Mouse (Mus musculus): Measurements from ENCODE around the gene Cnpy1. TPM values are rescaled to one million over a fixed set of nuclear protein-coding genes. Genes with fewer than 3 reads are reported as not detected.

The Cnpy1 gene
- polyA plus RNA-seq (2015; fragmentation: Illumina TruSeq; extraction: RNeasy Lipid Tissue Mini Kit (QIAGEN cat#74804); ENCODE audit: insufficient read depth, low replicate concordance) = 0.07 TPM

GRCm38 (mm10) chr5:28245574-28245973, at the start of gene Cnpy1:
Gene Cnpy1, minus strand, starts transcription at chr5:28245806.

GRCm38 (mm10) chr5:28165358-28166255, 80.0 kb downstream of the Cnpy1 start, which contains the start of gene En2:
Gene En2, plus strand, starts transcription at chr5:28165694.

Other genes with a start within 250 kb of the Cnpy1 start
- gene Insig1, start 174.4 kb downstream of the Cnpy1 start, polyA plus RNA-seq (2015; fragmentation: Illumina TruSeq; extraction: RNeasy Lipid Tissue Mini Kit (QIAGEN cat#74804); ENCODE audit: insufficient read depth, low replicate concordance) = 43.2 TPM
- gene En2, start 80.1 kb downstream of the Cnpy1 start, polyA plus RNA-seq (2015; fragmentation: Illumina TruSeq; extraction: RNeasy Lipid Tissue Mini Kit (QIAGEN cat#74804); ENCODE audit: insufficient read depth, low replicate concordance) = not detected
- gene Rbm33, start 71.3 kb upstream of the Cnpy1 start, polyA plus RNA-seq (2015; fragmentation: Illumina TruSeq; extraction: RNeasy Lipid Tissue Mini Kit (QIAGEN cat#74804); ENCODE audit: insufficient read depth, low replicate concordance) = 91.7 TPM
- gene Shh, start 221.4 kb upstream of the Cnpy1 start, polyA plus RNA-seq (2015; fragmentation: Illumina TruSeq; extraction: RNeasy Lipid Tissue Mini Kit (QIAGEN cat#74804); ENCODE audit: insufficient read depth, low replicate concordance) = not detected